Mouse (Mus musculus) spleen, adult 2 months (tissue): ENCODE results near the gene Ntf5.

Experiments used
- CTCF ChIP-seq: fragments of 200-500 bp; IDR thresholded peaks from 2 replicates; pipeline ENCODE4 v1.5.1; 2011; ENCODE audit warnings: mild to moderate bottlenecking, inconsistent platforms; ENCODE audit not compliant: insufficient read depth, insufficient read length, insufficient replicate concordance; ENCODE audit errors: extremely low read depth
- POLR2A ChIP-seq: fragments of 200-500 bp; IDR thresholded peaks from 2 replicates; pipeline ENCODE4 v1.6.1; 2011; ENCODE audit warnings: low read depth, low read length, inconsistent platforms

DNA sequence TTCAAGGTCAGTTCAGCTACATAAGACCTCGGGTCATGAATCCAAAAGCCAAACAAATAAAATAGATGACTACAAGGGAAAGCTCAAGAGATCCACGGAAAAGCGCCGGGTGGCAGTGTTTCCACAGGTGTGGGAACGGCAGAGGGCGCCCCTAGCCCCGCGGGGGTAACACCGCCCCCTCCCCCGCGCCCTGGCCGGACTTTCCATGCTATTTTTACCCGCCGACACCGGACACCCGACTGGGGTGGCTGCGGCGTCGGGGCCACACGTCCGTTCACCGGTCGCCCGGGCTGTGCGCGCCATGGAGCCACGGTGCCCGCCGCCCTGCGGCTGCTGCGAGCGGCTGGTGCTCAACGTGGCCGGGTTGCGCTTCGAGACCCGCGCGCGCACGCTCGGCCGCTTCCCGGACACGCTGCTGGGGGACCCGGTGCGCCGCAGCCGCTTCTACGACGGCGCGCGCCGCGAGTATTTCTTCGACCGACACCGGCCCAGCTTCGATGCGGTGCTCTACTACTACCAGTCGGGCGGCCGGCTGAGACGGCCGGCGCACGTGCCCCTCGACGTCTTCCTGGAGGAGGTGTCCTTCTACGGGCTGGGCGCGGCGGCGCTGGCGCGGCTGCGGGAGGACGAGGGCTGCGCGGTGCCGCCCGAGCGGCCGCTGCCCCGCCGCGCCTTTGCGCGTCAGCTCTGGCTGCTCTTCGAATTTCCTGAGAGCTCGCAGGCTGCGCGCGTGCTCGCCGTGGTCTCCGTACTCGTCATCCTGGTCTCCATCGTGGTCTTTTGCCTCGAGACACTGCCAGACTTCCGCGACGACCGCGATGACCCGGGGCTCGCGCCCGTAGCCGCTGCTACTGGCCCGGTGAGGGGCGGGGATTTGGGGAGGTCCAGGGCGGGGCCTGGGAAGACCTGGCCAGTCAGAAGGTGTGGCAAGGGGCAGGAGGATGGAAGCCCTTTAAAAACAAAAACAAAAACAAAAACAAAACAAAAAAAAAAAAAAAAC lies 7.0 kb upstream of the Ntf5 start:
- TF ChIP-seq POLR2A (no peak), CTCF (no peak)
